Comparison of ENCODE assay signal across 14 mouse cellular contexts in genomic region chr3:106494417-106494950, GRCm38 (mm10). TPM values are rescaled to one million over a fixed set of nuclear protein-coding genes. Genes with fewer than 3 reads are reported as not detected.
DNase-seq lines count a peak whose midpoint lies in the region; ATAC-seq and TF ChIP-seq lines count a peak whose summit lies in the region.
"Had no signal": no experiment of that assay in that cellular context is flagged by ENCODE, and none has a peak within 500 bp of the region (broad histone marks: within the 10 kb centered on the region; RNA-seq: fewer than 3 reads in every experiment).

No protein-coding gene starts in this region.

- 20% methylated on average over 1 of the region's 1 CpGs for whole genome bisulfite sequencing in liver, embryonic 16.5 days (ENCODE audit: insufficient replicate concordance)
- WGBS in forebrain, postnatal 0 days, result 59% methylated on average over 1 of the region's 1 CpGs

- H3K4me1 ChIP-seq in liver, embryonic 16.5 days (ENCODE audit: control insufficient read depth, low read depth, low read length), result peaks cover 43% of the 10 kb centered on the region
- no peaks in the 10 kb centered on the region for H3K4me1 ChIP-seq in forebrain, postnatal 0 days (ENCODE audit: insufficient read depth)
- H3K4me1 ChIP-seq: forebrain, embryonic 15.5 days; limb, embryonic 13.5 days; midbrain, embryonic 15.5 days had no signal

- no peak for TF ChIP-seq CTCF in forebrain, postnatal 0 days (IDR thresholded peaks at IDR 0.05; ENCODE audit: low read depth)

- no peaks in the 10 kb centered on the region for H3K9me3 ChIP-seq in liver, embryonic 16.5 days (replicated peaks; ENCODE audit: control insufficient read depth, low read length)
- H3K9me3 ChIP-seq in forebrain, postnatal 0 days (ENCODE audit: low read length), result no peaks in the 10 kb centered on the region
- H3K9me3 ChIP-seq: forebrain, embryonic 15.5 days; limb, embryonic 13.5 days; midbrain, embryonic 15.5 days had no signal

- no peaks in the 10 kb centered on the region for H3K36me3 ChIP-seq in liver, embryonic 16.5 days (ENCODE audit: control insufficient read depth, insufficient read depth)
- 0 out of 2 replicates have a peak, but pooled peaks cover 6% of the 10 kb centered on the region for H3K36me3 ChIP-seq in forebrain, postnatal 0 days (ENCODE audit: insufficient read depth)
- H3K36me3 ChIP-seq: forebrain, embryonic 15.5 days; limb, embryonic 13.5 days; midbrain, embryonic 15.5 days had no signal

- H3K4me3 ChIP-seq in liver, embryonic 16.5 days (ENCODE audit: low read depth, low read length), result no peak overlapping the region
- no peak overlapping the region for H3K4me3 ChIP-seq in forebrain, postnatal 0 days (ENCODE audit: low read depth, low read length)
- H3K4me3 ChIP-seq: forebrain, embryonic 15.5 days; limb, embryonic 13.5 days; midbrain, embryonic 15.5 days had no signal

- H3K27ac ChIP-seq in liver, embryonic 16.5 days (ENCODE audit: low read length), result no peak overlapping the region
- H3K27ac ChIP-seq in forebrain, postnatal 0 days (ENCODE audit: low read depth, low read length), result no peak overlapping the region
- H3K27ac ChIP-seq: forebrain, embryonic 15.5 days; hindbrain, postnatal 0 days; limb, embryonic 13.5 days; midbrain, embryonic 15.5 days had no signal

- intact Hi-C loops in heart, postnatal 10 days (cut with DNase I), result no loop called here

- no peak overlapping the region for H3K4me2 ChIP-seq in liver, embryonic 16.5 days (ENCODE audit: low read depth, low read length)
- no peak overlapping the region for H3K4me2 ChIP-seq in forebrain, postnatal 0 days (ENCODE audit: low read depth)
- H3K4me2 ChIP-seq: forebrain, embryonic 15.5 days; limb, embryonic 13.5 days; midbrain, embryonic 15.5 days had no signal

- H3K27me3 ChIP-seq in liver, embryonic 16.5 days (ENCODE audit: control insufficient read depth, insufficient read depth, low read depth, low read length), result no peaks in the 10 kb centered on the region
- no peaks in the 10 kb centered on the region for H3K27me3 ChIP-seq in forebrain, postnatal 0 days (ENCODE audit: insufficient read depth, low read length)
- H3K27me3 ChIP-seq: forebrain, embryonic 15.5 days; limb, embryonic 13.5 days; midbrain, embryonic 15.5 days had no signal

- no peak overlapping the region for H3K9ac ChIP-seq in liver, embryonic 16.5 days (ENCODE audit: low read depth, low read length)
- H3K9ac ChIP-seq in forebrain, postnatal 0 days, result no peak overlapping the region
- H3K9ac ChIP-seq: forebrain, embryonic 15.5 days; limb, embryonic 13.5 days; midbrain, embryonic 15.5 days had no signal

- peak; percentile 61 to 70 for DNase-seq in cerebellum, postnatal 10 days
- DNase-seq in cerebellum, adult 18-20 months, result no peak
- peak; percentile 16 for DNase-seq in brain, adult 2 months (ENCODE audit: low read depth, low spot score)
- peak; percentile 47 to 70 for DNase-seq in heart, postnatal 10 days
- DNase-seq in forebrain, postnatal 0 days, result no peak
- no peak for DNase-seq in right cerebral cortex, postnatal 25 days
- no peak for DNase-seq in right cerebral cortex, postnatal 4 days
- DNase-seq: cerebellum, adult 9-11 months; kidney, postnatal 14 days had no signal

- peak; percentile 39 for ATAC-seq in liver, embryonic 16.5 days (ENCODE audit: low read depth)
- ATAC-seq in forebrain, postnatal 0 days, result no peak
- ATAC-seq: forebrain, embryonic 15.5 days; hindbrain, postnatal 0 days; midbrain, embryonic 15.5 days had no signal

RNA-seq across cellular contexts. Expression of gene Dennd2d, which starts 12.3 kb away (rescaled TPM):
- under 1 TPM; 0.48 to 0.52 TPM for total RNA-seq in heart, postnatal 10 days (2021)
- 4.5 and 4.8 TPM in 2 replicates for polyA plus RNA-seq in liver, embryonic 16.5 days (2015; fragmentation: Nextera tagmentation; extraction: Ambion mirVana)
- 0.31 and 0.90 TPM in 2 replicates for total RNA-seq in forebrain, postnatal 0 days (2014; rRNA removed)
- 0.30 and 0.63 TPM in 2 replicates for polyA plus RNA-seq in forebrain, postnatal 0 days (2015; fragmentation: Nextera tagmentation; extraction: Ambion mirVana)

RNA-seq across cellular contexts. Expression of gene Dram2, which starts 53.1 kb away (rescaled TPM):
- total RNA-seq in heart, postnatal 10 days (2021), result 100 to 1,000 TPM in 1 of 2 experiments, 10 to 100 TPM in 1; 91.4 to 101 TPM
- 34.7 and 35.9 TPM in 2 replicates for polyA plus RNA-seq in liver, embryonic 16.5 days (2015; fragmentation: Nextera tagmentation; extraction: Ambion mirVana)
- 32.5 and 50.0 TPM in 2 replicates for total RNA-seq in forebrain, postnatal 0 days (2014; rRNA removed)
- polyA plus RNA-seq in forebrain, postnatal 0 days (2015; fragmentation: Nextera tagmentation; extraction: Ambion mirVana), result 70.3 and 78.4 TPM in 2 replicates

RNA-seq across cellular contexts. Expression of gene Cept1, which starts 53.1 kb away (rescaled TPM):
- total RNA-seq in heart, postnatal 10 days (2021), result 10 to 100 TPM; 20.4 to 21.9 TPM
- 31.9 and 33.0 TPM in 2 replicates for polyA plus RNA-seq in liver, embryonic 16.5 days (2015; fragmentation: Nextera tagmentation; extraction: Ambion mirVana)
- total RNA-seq in forebrain, postnatal 0 days (2014; rRNA removed), result 51.1 and 52.3 TPM in 2 replicates
- polyA plus RNA-seq in forebrain, postnatal 0 days (2015; fragmentation: Nextera tagmentation; extraction: Ambion mirVana), result 30.1 and 38.0 TPM in 2 replicates

Comparison
In these comparisons a context has a peak if more than half of its experiments do, and no peak if none do; other contexts are left out.
1. DNase-seq: peak in cerebellum, postnatal 10 days (2 of 2), brain, adult 2 months (single experiment) and heart, postnatal 10 days (2 of 2); none in cerebellum, adult 18-20 months (0 of 2), forebrain, postnatal 0 days (single experiment), right cerebral cortex, postnatal 25 days (single experiment) and right cerebral cortex, postnatal 4 days (single experiment).